Mouse (Mus musculus): Measurements from ENCODE around the gene Elob. TPM values are rescaled to one million over a fixed set of nuclear protein-coding genes. Genes with fewer than 3 reads are reported as not detected.

Elob gene
- polyA plus RNA-seq, 1 experiment from 2014 or later = 1,257 TPM

Small RNAs within 50 kb of the gene (microRNA-seq; reads per million reads assigned to microRNA genes)
- gene Mir5125 = 0.65 reads per million

Other genes starting within 250 kb of the Elob start
- gene Zfp13, start 229.6 kb downstream of the Elob start, polyA plus RNA-seq (2015; fragmentation: Nextera tagmentation; extraction: Ambion mirVana) = 24.3 and 29.3 TPM in 2 replicates
- gene Zscan10, start 228.3 kb downstream of the Elob start, polyA plus RNA-seq (2015; fragmentation: Nextera tagmentation; extraction: Ambion mirVana) = 0.05 and 0.25 TPM in 2 replicates
- gene Mmp25, start 183.9 kb downstream of the Elob start, polyA plus RNA-seq (2015; fragmentation: Nextera tagmentation; extraction: Ambion mirVana) = 1.7 TPM in 2 replicates
- 0.13 TPM in 1 of 2 replicates, not detected in the other for gene Bicdl2, start 168.6 kb downstream of the Elob start, polyA plus RNA-seq (2015; fragmentation: Nextera tagmentation; extraction: Ambion mirVana)
- gene Hcfc1r1, start 155.5 kb downstream of the Elob start, polyA plus RNA-seq (2015; fragmentation: Nextera tagmentation; extraction: Ambion mirVana) = 127 and 138 TPM in 2 replicates
- gene Thoc6, start 155.3 kb downstream of the Elob start, polyA plus RNA-seq (2015; fragmentation: Nextera tagmentation; extraction: Ambion mirVana) = 40.5 and 43.5 TPM in 2 replicates
- gene Tnfrsf12a, start 151.7 kb downstream of the Elob start, polyA plus RNA-seq (2015; fragmentation: Nextera tagmentation; extraction: Ambion mirVana) = 3.3 and 5.3 TPM in 2 replicates
- 0.38 and 0.66 TPM in 2 replicates for gene Cldn6, start 149.9 kb downstream of the Elob start, polyA plus RNA-seq (2015; fragmentation: Nextera tagmentation; extraction: Ambion mirVana)
- 1.2 and 1.8 TPM in 2 replicates for gene Cldn9, start 145.1 kb downstream of the Elob start, polyA plus RNA-seq (2015; fragmentation: Nextera tagmentation; extraction: Ambion mirVana)
- 0.13 and 0.41 TPM in 2 replicates for gene 1520401A03Rik, start 106.4 kb downstream of the Elob start, polyA plus RNA-seq (2015; fragmentation: Nextera tagmentation; extraction: Ambion mirVana)
- 19.8 and 21.8 TPM in 2 replicates for gene Pkmyt1, start 102.8 kb downstream of the Elob start, polyA plus RNA-seq (2015; fragmentation: Nextera tagmentation; extraction: Ambion mirVana)
- 67.0 and 75.2 TPM in 2 replicates for gene Paqr4, start 88.3 kb downstream of the Elob start, polyA plus RNA-seq (2015; fragmentation: Nextera tagmentation; extraction: Ambion mirVana)
- gene Kremen2, start 83.3 kb downstream of the Elob start, polyA plus RNA-seq (2015; fragmentation: Nextera tagmentation; extraction: Ambion mirVana) = 1.5 TPM in 2 replicates
- 204 and 209 TPM in 2 replicates for gene Flywch1, start 57.5 kb downstream of the Elob start, polyA plus RNA-seq (2015; fragmentation: Nextera tagmentation; extraction: Ambion mirVana)
- 79.4 and 83.9 TPM in 2 replicates for gene Flywch2, start 43.1 kb downstream of the Elob start, polyA plus RNA-seq (2015; fragmentation: Nextera tagmentation; extraction: Ambion mirVana)
- gene Srrm2, start 38.6 kb downstream of the Elob start, polyA plus RNA-seq (2015; fragmentation: Nextera tagmentation; extraction: Ambion mirVana) = 480 and 502 TPM in 2 replicates
- 0.17 and 0.35 TPM in 2 replicates for gene Prss33, start 6.9 kb upstream of the Elob start, polyA plus RNA-seq (2015; fragmentation: Nextera tagmentation; extraction: Ambion mirVana)
- not detected in 2 replicates for gene Prss32, start 14.7 kb upstream of the Elob start, polyA plus RNA-seq (2015; fragmentation: Nextera tagmentation; extraction: Ambion mirVana)
- gene Prss41, start 15.0 kb upstream of the Elob start, polyA plus RNA-seq (2015; fragmentation: Nextera tagmentation; extraction: Ambion mirVana) = 1.3 and 1.8 TPM in 2 replicates
- gene Prss21, start 38.9 kb upstream of the Elob start, polyA plus RNA-seq (2015; fragmentation: Nextera tagmentation; extraction: Ambion mirVana) = not detected in 2 replicates
- not detected in 2 replicates for gene Dcpp1, start 51.7 kb upstream of the Elob start, polyA plus RNA-seq (2015; fragmentation: Nextera tagmentation; extraction: Ambion mirVana)
- gene Dcpp2, start 51.7 kb upstream of the Elob start, polyA plus RNA-seq (2015; fragmentation: Nextera tagmentation; extraction: Ambion mirVana) = not detected in 2 replicates
- not detected in 2 replicates for gene Dcpp3, start 88.3 kb upstream of the Elob start, polyA plus RNA-seq (2015; fragmentation: Nextera tagmentation; extraction: Ambion mirVana)
- not detected in 2 replicates for gene Sbp, start 112.5 kb upstream of the Elob start, polyA plus RNA-seq (2015; fragmentation: Nextera tagmentation; extraction: Ambion mirVana)
- not detected in 2 replicates for gene Sbpl, start 126.1 kb upstream of the Elob start, polyA plus RNA-seq (2015; fragmentation: Nextera tagmentation; extraction: Ambion mirVana)
- gene Prss30, start 151.4 kb upstream of the Elob start, polyA plus RNA-seq (2015; fragmentation: Nextera tagmentation; extraction: Ambion mirVana) = 0.18 TPM in 1 of 2 replicates, not detected in the other
- not detected in 2 replicates for gene Prss22, start 169.0 kb upstream of the Elob start, polyA plus RNA-seq (2015; fragmentation: Nextera tagmentation; extraction: Ambion mirVana)
- 0.31 and 0.34 TPM in 2 replicates for gene Prss27, start 209.0 kb upstream of the Elob start, polyA plus RNA-seq (2015; fragmentation: Nextera tagmentation; extraction: Ambion mirVana)
- gene Kctd5, start 244.3 kb upstream of the Elob start, polyA plus RNA-seq (2015; fragmentation: Nextera tagmentation; extraction: Ambion mirVana) = 75.9 and 77.3 TPM in 2 replicates